Mouse (Mus musculus) gastrocnemius, postnatal 10 days (tissue): Measurements from ENCODE around the gene Top3a. TPM values are rescaled to one million over a fixed set of nuclear protein-coding genes. Genes with fewer than 3 reads are reported as not detected.

Source experiments
- microRNA-seq, 2 experiments: library from miRNA; unstranded; fragments of <30 nt; microRNA quantifications; one replicate each; pipeline ENCODE4 v1.2.0; 2021
- total RNA-seq, 2 experiments: library from RNA; stranded (reverse); gene quantifications; 2 replicates each; pipeline ENCODE4 v1.2.3; 2021

The Top3a gene
- total RNA-seq, 2 experiments from 2014 or later, result 6.5 to 7.6 TPM

Small RNA genes within 50 kb of the gene (microRNA-seq; reads per million reads assigned to microRNA genes)
- gene Mir5100, result 1.3 reads per million in 2 experiments

Other genes with a start within 250 kb of the Top3a start
- gene Alkbh5, start 241.0 kb downstream of the Top3a start, total RNA-seq, result 10 to 100 TPM; 73.2 to 73.7 TPM
- 10 to 100 TPM; 15.7 to 20.3 TPM for gene Llgl1, start 77.6 kb downstream of the Top3a start, total RNA-seq
- gene Flii, start 50.1 kb downstream of the Top3a start, total RNA-seq, result 10 to 100 TPM; 88.9 to 89.0 TPM
- gene Mief2, start 49.0 kb downstream of the Top3a start, total RNA-seq, result 10 to 100 TPM; 79.9 to 81.7 TPM
- 10 to 100 TPM; 13.3 to 14.5 TPM for gene Smcr8, start 159 bp upstream of the Top3a start, total RNA-seq
- gene Shmt1, start 34.4 kb upstream of the Top3a start, total RNA-seq, result 10 to 100 TPM; 21.7 to 26.3 TPM
- 10 to 100 TPM; 14.9 to 16.2 TPM for gene Dhrs7b, start 53.3 kb upstream of the Top3a start, total RNA-seq
- gene Tmem11, start 101.9 kb upstream of the Top3a start, total RNA-seq, result 10 to 100 TPM; 40.4 to 45.0 TPM
- gene Natd1, start 137.4 kb upstream of the Top3a start, total RNA-seq, result 10 to 100 TPM; 12.4 to 16.8 TPM
- gene Map2k3, start 154.7 kb upstream of the Top3a start, total RNA-seq, result 100 to 1,000 TPM; 106 to 115 TPM
- 10 to 100 TPM; 21.6 to 33.9 TPM for gene Kcnj12, start 245.2 kb upstream of the Top3a start, total RNA-seq